Mouse (Mus musculus): ENCODE data around the gene Ctsz.

GRCm38 (mm10) chr2:174436916-174437696 lies 1.7 kb downstream of the Ctsz start:
- TF ChIP-seq MAX (IDR thresholded peaks at IDR 0.05; ENCODE audit: low read depth) (no peak), POLR2AphosphoS2 (IDR thresholded peaks at IDR 0.05; ENCODE audit: insufficient read length, low read depth) (no peak), MYOD1 (IDR thresholded peaks at IDR 0.05; ENCODE audit: control insufficient read depth in 1 of 3, insufficient read length in 2 of 3, low read depth in 2 of 3) (no peak), CEBPB (IDR thresholded peaks at IDR 0.05; ENCODE audit: insufficient read depth, poor library complexity, severe bottlenecking) (no peak), TCF12 (IDR thresholded peaks at IDR 0.05; ENCODE audit: insufficient read depth, poor library complexity, severe bottlenecking) (no peak), REST (IDR thresholded peaks at IDR 0.05; ENCODE audit: insufficient read depth, insufficient read length) (no peak), POLR2A (IDR thresholded peaks at IDR 0.05; ENCODE audit: insufficient read length, low read depth) (no peak), E2F4 (IDR thresholded peaks at IDR 0.05; ENCODE audit: insufficient read depth) (no peak)

Data from myocyte (in vitro differentiated cells).